Mouse (Mus musculus) erythroblast, embryonic 14.5 days (primary cell): ENCODE results near the gene Phlda2. TPM values are rescaled to one million over a fixed set of nuclear protein-coding genes. Genes with fewer than 3 reads are reported as not detected.

Source experiments
- H3K27me3 ChIP-seq: 2 replicates; pipeline ENCODE4 v1.6.1; 2012; ENCODE audit warnings: inconsistent platforms; ENCODE audit not compliant: control insufficient read depth
- H3K36me3 ChIP-seq: 2 replicates; pipeline ENCODE4 v1.6.1; 2012; ENCODE audit warnings: mild to moderate bottlenecking, inconsistent platforms; ENCODE audit not compliant: control insufficient read depth
- H3K4me1 ChIP-seq: 2 replicates; pipeline ENCODE4 v1.6.1; 2012; ENCODE audit warnings: inconsistent platforms; ENCODE audit not compliant: control insufficient read depth
- H3K4me3 ChIP-seq: replicated peaks from 2 replicates; pipeline ENCODE3; 2012; ENCODE audit warnings: moderate library complexity, mild to moderate bottlenecking, inconsistent platforms
- H3K9me3 ChIP-seq: 2 replicates; pipeline ENCODE4 v1.6.1; 2012; ENCODE audit warnings: low read length, inconsistent platforms, mixed read lengths; ENCODE audit not compliant: control insufficient read depth
- GATA1 ChIP-seq: IDR thresholded peaks from 2 replicates; pipeline ENCODE4 v1.6.1; 2012; ENCODE audit warnings: low read length, inconsistent platforms, mixed read lengths
- TAL1 ChIP-seq: IDR thresholded peaks from 3 replicates; pipeline ENCODE4 v1.6.1; 2012; ENCODE audit warnings: low read length, inconsistent platforms, mixed read lengths
- polyA plus RNA-seq: library from polyadenylated mRNA; stranded (reverse); fragments of >175 nt; gene quantifications from 2 replicates; pipeline ENCODE4 v1.2.3, GENCODE M21; 2012

The Phlda2 gene
- polyA plus RNA-seq, 1 experiment, result 0.18 TPM

- Histone ChIP-seq H3K36me3 (no peaks in the 10 kb centered on the region), H3K9me3 (peaks cover 2% of the 10 kb centered on the region; the same call in 1 of the 2 replicates), H3K4me3 (no peak overlapping the region), H3K27me3 (peaks cover 49% of the 10 kb centered on the region), H3K4me1 (peaks cover 6% of the 10 kb centered on the region)
- TF ChIP-seq TAL1, result no peak
- no peak for TF ChIP-seq GATA1
Measured at GRCm38 (mm10) chr7:143505823-143506222, 2.9 kb upstream of the Phlda2 start.

GRCm38 (mm10) chr7:143505411-143505810, 2.5 kb upstream of the Phlda2 start:
- H3K27me3 ChIP-seq, result peaks cover 53% of the 10 kb centered on the region
- TF ChIP-seq TAL1 (no peak), GATA1 (no peak)
- H3K9me3 ChIP-seq, result peaks cover 2% of the 10 kb centered on the region; the same call in 1 of the 2 replicates
- no peak overlapping the region for H3K4me3 ChIP-seq
- no peaks in the 10 kb centered on the region for H3K36me3 ChIP-seq
- H3K4me1 ChIP-seq, result peaks cover 4% of the 10 kb centered on the region

GRCm38 (mm10) chr7:143503926-143504325, 976 bp upstream of the Phlda2 start:
- no peak for TF ChIP-seq GATA1
- H3K36me3 ChIP-seq, result no peaks in the 10 kb centered on the region
- H3K4me3 ChIP-seq, result no peak overlapping the region
- H3K27me3 ChIP-seq, result peaks cover 67% of the 10 kb centered on the region
- H3K4me1 ChIP-seq, result peaks cover 4% of the 10 kb centered on the region
- peaks cover 2% of the 10 kb centered on the region; the same call in 1 of the 2 replicates for H3K9me3 ChIP-seq

- peak overlapping the region; percentile 34 for H3K4me3 ChIP-seq
- H3K4me1 ChIP-seq, result peaks cover 6% of the 10 kb centered on the region
- H3K9me3 ChIP-seq, result peaks cover 2% of the 10 kb centered on the region; the same call in 1 of the 2 replicates
- TF ChIP-seq TAL1 (no peak), GATA1 (no peak)
- no peaks in the 10 kb centered on the region for H3K36me3 ChIP-seq
- H3K27me3 ChIP-seq, result peaks cover 72% of the 10 kb centered on the region
Measured at GRCm38 (mm10) chr7:143501643-143502417, 1.1 kb downstream of the Phlda2 start.

GRCm38 (mm10) chr7:143500912-143501311, 2.0 kb downstream of the Phlda2 start:
- TF ChIP-seq TAL1 (no peak), GATA1 (no peak)
- H3K4me3 ChIP-seq, result no peak overlapping the region
- no peaks in the 10 kb centered on the region for H3K36me3 ChIP-seq
- peaks cover 5% of the 10 kb centered on the region for H3K4me1 ChIP-seq
- peaks cover 67% of the 10 kb centered on the region for H3K27me3 ChIP-seq
- peaks cover 2% of the 10 kb centered on the region; the same call in 1 of the 2 replicates for H3K9me3 ChIP-seq

- H3K27me3 ChIP-seq, result peaks cover 50% of the 10 kb centered on the region
- H3K36me3 ChIP-seq, result no peaks in the 10 kb centered on the region
- peaks cover 2% of the 10 kb centered on the region; the same call in 1 of the 2 replicates for H3K9me3 ChIP-seq
- TF ChIP-seq GATA1 (no peak), TAL1 (no peak)
- no peak overlapping the region for H3K4me3 ChIP-seq
- H3K4me1 ChIP-seq, result peaks cover 9% of the 10 kb centered on the region
Measured at GRCm38 (mm10) chr7:143498584-143498983, 4.4 kb downstream of the Phlda2 start.

GRCm38 (mm10) chr7:143495104-143495961, 7.6 kb downstream of the Phlda2 start:
- peaks cover 8% of the 10 kb centered on the region for H3K4me1 ChIP-seq
- H3K27me3 ChIP-seq, result peaks cover 18% of the 10 kb centered on the region
- H3K9me3 ChIP-seq, result no peaks in the 10 kb centered on the region
- TF ChIP-seq GATA1 (no peak), TAL1 (no peak)
- no peak overlapping the region for H3K4me3 ChIP-seq
- no peaks in the 10 kb centered on the region for H3K36me3 ChIP-seq

- TF ChIP-seq TAL1 (no peak), GATA1 (no peak)
- H3K27me3 ChIP-seq, result peaks cover 4% of the 10 kb centered on the region
- H3K9me3 ChIP-seq, result no peaks in the 10 kb centered on the region
- peaks cover 7% of the 10 kb centered on the region for H3K4me1 ChIP-seq
- H3K4me3 ChIP-seq, result no peak overlapping the region
- no peaks in the 10 kb centered on the region for H3K36me3 ChIP-seq
Measured at GRCm38 (mm10) chr7:143493616-143494126, 9.3 kb downstream of the Phlda2 start.

- Histone ChIP-seq H3K36me3 (no peaks in the 10 kb centered on the region), H3K27me3 (peaks cover 2% of the 10 kb centered on the region; the same call in 1 of the 2 replicates), H3K4me1 (no peaks in the 10 kb centered on the region), H3K9me3 (no peaks in the 10 kb centered on the region), H3K4me3 (no peak overlapping the region)
- TF ChIP-seq GATA1, result no peak
- TF ChIP-seq TAL1, result no peak
Measured at GRCm38 (mm10) chr7:143489735-143490134, 13.2 kb downstream of the Phlda2 start.
